Mouse (Mus musculus) myocyte (in vitro differentiated cells): ENCODE results near the gene Chn2. TPM values are rescaled to one million over a fixed set of nuclear protein-coding genes. Genes with fewer than 3 reads are reported as not detected.

ENCODE experiments used
- H3K27me3 ChIP-seq: one replicate; pipeline ENCODE4 v1.6.1; 2011; ENCODE audit not compliant: control insufficient read depth, insufficient read depth, insufficient read length
- H3K36me3 ChIP-seq: one replicate; pipeline ENCODE4 v1.6.1; 2011; ENCODE audit not compliant: control insufficient read depth, insufficient read depth
- H3K4me2 ChIP-seq: one replicate; pipeline ENCODE4 v1.6.1; 2011; ENCODE audit warnings: low read depth, control low read depth
- H3K4me3 ChIP-seq: one replicate; pipeline ENCODE4 v1.5.1; 2011; ENCODE audit warnings: mild to moderate bottlenecking, control low read depth, moderate library complexity
- H3K79me2 ChIP-seq: one replicate; pipeline ENCODE4 v1.6.1; 2011; ENCODE audit not compliant: control insufficient read depth, insufficient read depth
- H3ac ChIP-seq: one replicate; pipeline ENCODE4 v1.6.1; 2011; ENCODE audit not compliant: control insufficient read depth, insufficient read length
- CEBPB ChIP-seq: IDR thresholded peaks from 2 replicates; pipeline ENCODE4 v1.6.1; 2011; ENCODE audit warnings: mild to moderate bottlenecking, moderate library complexity; ENCODE audit not compliant: poor library complexity, insufficient read depth, severe bottlenecking
- E2F4 ChIP-seq: IDR thresholded peaks from one replicate; pipeline ENCODE4 v1.6.1; 2011; ENCODE audit warnings: mild to moderate bottlenecking, control low read depth, moderate library complexity; ENCODE audit not compliant: insufficient read depth
- MAX ChIP-seq: IDR thresholded peaks from one replicate; pipeline ENCODE4 v1.6.1; 2011; ENCODE audit warnings: low read depth, mild to moderate bottlenecking, control low read depth
- MYOD1 ChIP-seq, 3 experiments: IDR thresholded peaks; one replicate each; pipeline ENCODE4 v1.6.1; 2011; ENCODE audit warnings: control low read depth in 2 of 3, low read depth in 2 of 3, mild to moderate bottlenecking in 2 of 3, moderate library complexity in 1 of 3; ENCODE audit not compliant: insufficient read length in 2 of 3, control insufficient read depth in 1 of 3
- MYOG ChIP-seq, 3 experiments: IDR thresholded peaks; one replicate each; pipeline ENCODE4 v1.6.1; 2011; ENCODE audit warnings: control low read depth in 2 of 3, low read depth in 2 of 3, mild to moderate bottlenecking in 2 of 3; ENCODE audit not compliant: insufficient read length in 2 of 3, control insufficient read depth in 1 of 3, insufficient read depth in 1 of 3
- POLR2A ChIP-seq: IDR thresholded peaks from one replicate; pipeline ENCODE4 v1.6.1; 2011; ENCODE audit warnings: low read depth, mild to moderate bottlenecking, control low read depth, moderate library complexity; ENCODE audit not compliant: insufficient read length
- POLR2AphosphoS2 ChIP-seq: IDR thresholded peaks from one replicate; pipeline ENCODE4 v1.6.1; 2011; ENCODE audit warnings: low read depth, control low read depth; ENCODE audit not compliant: insufficient read length
- REST ChIP-seq: IDR thresholded peaks from one replicate; pipeline ENCODE4 v1.6.1; 2011; ENCODE audit warnings: mild to moderate bottlenecking, control low read depth, moderate library complexity; ENCODE audit not compliant: insufficient read depth, insufficient read length
- SRF ChIP-seq: IDR thresholded peaks from one replicate; pipeline ENCODE4 v1.6.1; 2011; ENCODE audit warnings: low read depth; ENCODE audit not compliant: control insufficient read depth, insufficient read length
- TCF12 ChIP-seq: IDR thresholded peaks from one replicate; pipeline ENCODE4 v1.6.1; 2011; ENCODE audit warnings: mild to moderate bottlenecking, control low read depth; ENCODE audit not compliant: poor library complexity, insufficient read depth, severe bottlenecking
- TCF3 ChIP-seq: IDR thresholded peaks from one replicate; pipeline ENCODE4 v1.6.1; 2011; ENCODE audit warnings: low read depth, control low read depth; ENCODE audit not compliant: insufficient read length
- USF1 ChIP-seq: IDR thresholded peaks from one replicate; pipeline ENCODE4 v1.6.1; 2011; ENCODE audit warnings: low read depth, mild to moderate bottlenecking, control low read depth, moderate library complexity
- polyA plus RNA-seq: library from polyadenylated mRNA; unstranded; fragments of >200 nt; fragmentation: generic; extraction: Trizol; gene quantifications from one replicate; pipeline ENCODE4 v1.2.1, GENCODE M21; 2012; ENCODE audit warnings: missing spikeins

Chn2 gene
- polyA plus RNA-seq, 1 experiment = 6.5 TPM

DNA sequence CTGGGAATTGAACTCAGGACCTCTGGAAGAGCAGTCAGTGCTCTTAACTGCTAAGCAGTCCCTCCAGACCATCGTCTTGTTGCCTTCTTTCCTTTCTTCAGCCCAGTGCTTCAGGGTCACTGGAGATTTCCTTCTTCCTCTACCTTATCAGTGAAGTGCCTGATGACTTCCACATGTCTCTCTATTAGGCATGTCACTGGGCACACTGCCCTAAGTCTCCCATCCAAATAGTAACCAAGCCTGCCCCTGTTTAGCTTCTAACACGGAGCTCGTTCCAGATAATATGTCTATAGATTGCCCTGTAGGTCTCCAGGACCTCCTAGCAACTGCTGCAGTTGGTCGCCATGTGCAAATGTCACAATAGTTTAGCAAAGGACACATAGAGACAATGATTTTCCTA lies 62.9 kb downstream of the Chn2 start:
- no peaks in the 10 kb centered on the region for H3K79me2 ChIP-seq
- TF ChIP-seq E2F4 (no peak), REST (no peak), MAX (no peak), MYOG (IDR thresholded peaks at IDR 0.05; ENCODE audit: control insufficient read depth in 1 of 3, insufficient read depth in 1 of 3, insufficient read length in 2 of 3, low read depth in 2 of 3) (no peak), SRF (no peak), TCF3 (no peak), POLR2A (no peak), TCF12 (no peak), CEBPB (no peak), USF1 (no peak), MYOD1 (IDR thresholded peaks at IDR 0.05; ENCODE audit: control insufficient read depth in 1 of 3, insufficient read length in 2 of 3, low read depth in 2 of 3) (no peak)
- H3K4me2 ChIP-seq = no peak overlapping the region

DNA sequence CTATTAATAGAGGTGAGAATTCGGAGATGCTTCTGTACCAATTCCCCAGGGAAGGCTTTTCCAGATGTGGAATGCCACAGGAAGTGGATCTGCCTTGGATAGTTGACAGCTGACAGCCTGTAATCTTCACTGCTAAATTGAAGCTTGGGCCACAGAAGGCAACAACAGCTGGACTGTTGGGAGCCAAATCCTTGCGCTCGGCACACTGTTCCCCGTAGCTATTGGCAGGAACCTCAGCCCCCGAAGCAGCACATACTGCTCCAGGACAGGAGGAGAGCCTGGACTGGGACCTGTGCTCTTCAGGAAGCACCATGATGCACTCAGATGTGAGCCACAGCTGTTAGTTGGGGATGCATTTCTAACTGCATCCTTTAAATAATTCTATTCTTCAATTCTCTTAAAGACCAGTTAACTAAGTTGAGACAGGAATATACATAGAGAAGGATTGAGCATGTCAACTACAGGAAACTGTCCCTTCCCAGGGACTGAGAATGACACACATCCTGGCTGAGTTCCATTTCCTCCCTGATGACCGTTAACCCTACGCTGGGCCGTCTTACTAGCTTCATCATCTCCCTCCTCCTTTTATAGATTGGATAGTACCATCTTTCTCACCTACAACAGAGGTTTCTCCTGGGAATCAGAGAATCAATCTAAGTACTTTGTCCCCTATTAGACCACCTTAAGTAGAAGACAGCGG lies 64.1 kb downstream of the Chn2 start:
- Histone ChIP-seq H3K27me3 (no peaks in the 10 kb centered on the region), H3K4me3 (no peak overlapping the region), H3K79me2 (no peaks in the 10 kb centered on the region), H3K4me2 (no peak overlapping the region), H3ac (no peak overlapping the region), H3K36me3 (no peaks in the 10 kb centered on the region)
- TF ChIP-seq POLR2AphosphoS2 (no peak), MYOG (IDR thresholded peaks at IDR 0.05; ENCODE audit: control insufficient read depth in 1 of 3, insufficient read depth in 1 of 3, insufficient read length in 2 of 3, low read depth in 2 of 3) (no peak)

More for the DNA sequence above, 62.9 kb downstream of the Chn2 start:
- H3K27me3 ChIP-seq = no peaks in the 10 kb centered on the region
- no peaks in the 10 kb centered on the region for H3K36me3 ChIP-seq
- no peak overlapping the region for H3K4me3 ChIP-seq
- H3ac ChIP-seq = no peak overlapping the region

DNA sequence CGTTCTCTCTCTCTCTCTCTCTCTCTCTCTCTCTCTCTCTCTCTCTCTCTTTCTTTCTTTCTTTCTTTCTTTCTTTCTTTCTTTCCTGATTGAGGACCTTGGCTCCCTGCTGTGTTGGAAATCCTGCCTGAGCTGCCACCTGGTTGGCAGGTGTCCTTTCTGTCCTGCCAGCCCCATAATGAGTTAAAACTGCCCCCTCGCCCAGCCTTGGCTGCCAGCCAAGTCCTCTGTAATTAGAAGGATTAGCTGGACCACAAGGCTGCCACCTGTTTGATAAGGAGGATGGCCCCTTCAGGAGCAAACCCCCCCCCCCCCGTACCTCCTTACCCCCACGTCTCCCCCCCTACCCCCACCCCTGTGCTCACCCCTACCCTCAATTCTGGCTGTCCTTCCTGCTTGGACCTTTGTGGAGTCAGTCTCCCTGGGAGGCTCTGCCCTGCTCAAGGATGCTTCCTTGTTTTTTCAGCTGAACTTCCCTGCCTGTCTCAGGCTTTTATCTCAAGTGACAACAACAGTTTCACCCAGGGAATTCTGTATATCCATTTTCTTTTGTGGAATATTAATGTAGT lies 72.1 kb downstream of the Chn2 start:
- Histone ChIP-seq H3K79me2 (no peaks in the 10 kb centered on the region), H3K4me2 (no peak overlapping the region), H3K36me3 (no peaks in the 10 kb centered on the region), H3K4me3 (no peak overlapping the region), H3K27me3 (no peaks in the 10 kb centered on the region), H3ac (no peak overlapping the region)
- TF ChIP-seq USF1 (no peak), CEBPB (no peak), SRF (no peak)

DNA sequence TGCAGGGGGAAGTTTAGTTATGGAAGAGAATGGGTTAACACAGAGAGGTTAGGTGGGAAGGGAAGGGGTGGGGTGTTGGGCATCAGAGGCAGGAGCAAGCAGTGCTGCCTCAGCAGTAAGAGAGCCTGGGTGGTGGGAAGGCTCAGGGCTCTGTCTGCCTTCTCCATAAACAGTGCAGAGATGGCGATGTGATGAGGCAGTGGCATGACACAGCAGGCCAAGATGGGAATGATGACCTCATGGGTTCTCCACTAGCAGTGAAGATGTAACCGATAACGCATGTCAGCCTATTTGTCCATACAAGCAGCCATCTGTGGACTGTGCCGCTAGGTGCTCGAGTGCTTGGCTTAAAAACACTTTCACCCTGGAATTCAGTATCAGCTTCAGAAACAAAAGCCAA lies 74.0 kb downstream of the Chn2 start:
- no peaks in the 10 kb centered on the region for H3K27me3 ChIP-seq
- H3K79me2 ChIP-seq = no peaks in the 10 kb centered on the region
- TF ChIP-seq MYOG (IDR thresholded peaks at IDR 0.05; ENCODE audit: control insufficient read depth in 1 of 3, insufficient read depth in 1 of 3, insufficient read length in 2 of 3, low read depth in 2 of 3) = no peak
- no peak for TF ChIP-seq SRF
- TF ChIP-seq E2F4 = no peak
- no peak for TF ChIP-seq CEBPB
- no peak for TF ChIP-seq POLR2A
- no peak for TF ChIP-seq MYOD1 (IDR thresholded peaks at IDR 0.05; ENCODE audit: control insufficient read depth in 1 of 3, insufficient read length in 2 of 3, low read depth in 2 of 3)
- no peak for TF ChIP-seq REST
- TF ChIP-seq TCF12 = no peak
- TF ChIP-seq USF1 = no peak
- TF ChIP-seq TCF3 = no peak
- no peak for TF ChIP-seq POLR2AphosphoS2
- H3ac ChIP-seq = no peak overlapping the region
- H3K36me3 ChIP-seq = no peaks in the 10 kb centered on the region
- H3K4me3 ChIP-seq = no peak overlapping the region
- H3K4me2 ChIP-seq = no peak overlapping the region

DNA sequence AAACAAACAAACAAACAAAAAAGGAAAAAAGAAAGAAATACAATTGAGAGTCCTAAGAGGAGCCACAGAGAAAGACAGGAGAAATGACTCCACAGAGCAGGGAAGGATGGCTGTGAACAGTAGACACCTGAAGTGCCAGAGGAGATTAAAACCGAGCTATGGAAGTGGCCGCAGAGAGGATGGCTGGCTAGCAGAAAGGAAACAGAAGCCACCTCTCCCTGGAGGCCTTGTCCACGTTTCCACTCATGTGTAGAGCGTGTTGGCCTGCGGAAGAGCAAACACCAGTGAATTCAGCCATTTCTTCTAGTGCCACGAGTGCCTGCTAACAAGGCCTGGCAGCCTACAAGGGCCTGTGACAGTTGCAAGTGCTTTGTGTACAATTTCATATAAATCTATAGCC lies 75.1 kb downstream of the Chn2 start:
- TF ChIP-seq E2F4 = no peak
- TF ChIP-seq MYOG (IDR thresholded peaks at IDR 0.05; ENCODE audit: control insufficient read depth in 1 of 3, insufficient read depth in 1 of 3, insufficient read length in 2 of 3, low read depth in 2 of 3) = no peak
- TF ChIP-seq REST = no peak
- no peak for TF ChIP-seq USF1
- no peak for TF ChIP-seq MAX
- no peak for TF ChIP-seq TCF3
- no peak for TF ChIP-seq POLR2AphosphoS2
- no peak for TF ChIP-seq CEBPB
- TF ChIP-seq MYOD1 (IDR thresholded peaks at IDR 0.05; ENCODE audit: control insufficient read depth in 1 of 3, insufficient read length in 2 of 3, low read depth in 2 of 3) = no peak
- no peak for TF ChIP-seq POLR2A
- TF ChIP-seq SRF = no peak
- TF ChIP-seq TCF12 = no peak
- no peaks in the 10 kb centered on the region for H3K79me2 ChIP-seq

More for the DNA sequence above, 75.1 kb downstream of the Chn2 start:
- H3ac ChIP-seq = no peak overlapping the region
- no peak overlapping the region for H3K4me2 ChIP-seq
- H3K4me3 ChIP-seq = no peak overlapping the region
- no peaks in the 10 kb centered on the region for H3K27me3 ChIP-seq
- no peaks in the 10 kb centered on the region for H3K36me3 ChIP-seq
